Mouse (Mus musculus): ENCODE data around the gene Fxyd7. TPM values are rescaled to one million over a fixed set of nuclear protein-coding genes. Genes with fewer than 3 reads are reported as not detected.

Gene Fxyd7
- polyA plus RNA-seq, 1 experiment from 2014 or later = 79.5 TPM

Small RNA genes within 50 kb of the gene (microRNA-seq; reads per million reads assigned to microRNA genes)
- not detected for gene Mir7050

Other genes starting within 250 kb of the Fxyd7 start
- 0.08 TPM in 1 of 2 replicates, not detected in the other for gene Ffar2, start 227.7 kb downstream of the Fxyd7 start, polyA plus RNA-seq (2016; fragmentation: Nextera tagmentation; extraction: Ambion mirVana)
- gene Ffar3, start 195.3 kb downstream of the Fxyd7 start, polyA plus RNA-seq (2016; fragmentation: Nextera tagmentation; extraction: Ambion mirVana) = not detected in 2 replicates
- not detected in 2 replicates for gene Ffar1, start 189.9 kb downstream of the Fxyd7 start, polyA plus RNA-seq (2016; fragmentation: Nextera tagmentation; extraction: Ambion mirVana)
- gene Cd22, start 171.1 kb downstream of the Fxyd7 start, polyA plus RNA-seq (2016; fragmentation: Nextera tagmentation; extraction: Ambion mirVana) = 0.05 TPM in 1 of 2 replicates, not detected in the other
- gene Mag, start 136.6 kb downstream of the Fxyd7 start, polyA plus RNA-seq (2016; fragmentation: Nextera tagmentation; extraction: Ambion mirVana) = 0.79 and 1.2 TPM in 2 replicates
- gene Hamp2, start 126.8 kb downstream of the Fxyd7 start, polyA plus RNA-seq (2016; fragmentation: Nextera tagmentation; extraction: Ambion mirVana) = not detected in 2 replicates
- gene Hamp, start 107.4 kb downstream of the Fxyd7 start, polyA plus RNA-seq (2016; fragmentation: Nextera tagmentation; extraction: Ambion mirVana) = not detected in 2 replicates
- 32.0 and 38.8 TPM in 2 replicates for gene Usf2, start 94.7 kb downstream of the Fxyd7 start, polyA plus RNA-seq (2016; fragmentation: Nextera tagmentation; extraction: Ambion mirVana)
- gene Lsr, start 78.0 kb downstream of the Fxyd7 start, polyA plus RNA-seq (2016; fragmentation: Nextera tagmentation; extraction: Ambion mirVana) = 15.4 and 17.0 TPM in 2 replicates
- gene Fam187b, start 77.7 kb downstream of the Fxyd7 start, polyA plus RNA-seq (2016; fragmentation: Nextera tagmentation; extraction: Ambion mirVana) = 0.42 and 0.46 TPM in 2 replicates
- gene Fxyd5, start 9.0 kb downstream of the Fxyd7 start, polyA plus RNA-seq (2016; fragmentation: Nextera tagmentation; extraction: Ambion mirVana) = 12.5 and 15.4 TPM in 2 replicates
- 24.1 and 26.5 TPM in 2 replicates for gene Fxyd1, start 5.7 kb upstream of the Fxyd7 start, polyA plus RNA-seq (2016; fragmentation: Nextera tagmentation; extraction: Ambion mirVana)
- 4.7 and 6.1 TPM in 2 replicates for gene Lgi4, start 7.9 kb upstream of the Fxyd7 start, polyA plus RNA-seq (2016; fragmentation: Nextera tagmentation; extraction: Ambion mirVana)
- 7.1 and 7.8 TPM in 2 replicates for gene Fxyd3, start 25.2 kb upstream of the Fxyd7 start, polyA plus RNA-seq (2016; fragmentation: Nextera tagmentation; extraction: Ambion mirVana)
- 0.27 and 0.46 TPM in 2 replicates for gene Hpn, start 63.8 kb upstream of the Fxyd7 start, polyA plus RNA-seq (2016; fragmentation: Nextera tagmentation; extraction: Ambion mirVana)
- 2.5 and 2.8 TPM in 2 replicates for gene Scn1b, start 75.5 kb upstream of the Fxyd7 start, polyA plus RNA-seq (2016; fragmentation: Nextera tagmentation; extraction: Ambion mirVana)
- 207 and 221 TPM in 2 replicates for gene Gramd1a, start 104.4 kb upstream of the Fxyd7 start, polyA plus RNA-seq (2016; fragmentation: Nextera tagmentation; extraction: Ambion mirVana)
- not detected in 2 replicates for gene Scgb2b2, start 239.0 kb upstream of the Fxyd7 start, polyA plus RNA-seq (2016; fragmentation: Nextera tagmentation; extraction: Ambion mirVana)
- not detected in 2 replicates for gene Scgb1b2, start 240.4 kb upstream of the Fxyd7 start, polyA plus RNA-seq (2016; fragmentation: Nextera tagmentation; extraction: Ambion mirVana)

All from neural tube, embryonic 12.5 days (tissue).